Mouse (Mus musculus) neural tube, embryonic 15.5 days (tissue): ENCODE measurements around the gene Fam83f. TPM values are rescaled to one million over a fixed set of nuclear protein-coding genes. Genes with fewer than 3 reads are reported as not detected.

ENCODE experiments used
- ATAC-seq: fragments of 200-750 bp; cut with Nextera tagmentation; 2 replicates; pipeline ENCODE4 v1.8.0; 2017; ENCODE audit warnings: mild to moderate bottlenecking, moderate TSS enrichment, moderate library complexity; ENCODE audit not compliant: low FRiP score
- H3K27ac ChIP-seq: fragments of 300-500 bp; sonication (generic); replicated peaks from 2 replicates; pipeline ENCODE4 v1.5.1; 2015; ENCODE audit warnings: mild to moderate bottlenecking, inconsistent platforms
- H3K27me3 ChIP-seq: fragments of 300-500 bp; sonication (generic); replicated peaks from 2 replicates; pipeline ENCODE4 v1.6.1; 2015; ENCODE audit warnings: inconsistent platforms
- H3K36me3 ChIP-seq: fragments of 300-500 bp; sonication (generic); 2 replicates; pipeline ENCODE4 v1.6.1; 2015; ENCODE audit warnings: inconsistent platforms
- H3K4me1 ChIP-seq: fragments of 300-500 bp; sonication (generic); 2 replicates; pipeline ENCODE4 v1.6.1; 2015; ENCODE audit warnings: inconsistent platforms
- H3K4me2 ChIP-seq: fragments of 300-500 bp; sonication (generic); 2 replicates; pipeline ENCODE4 v1.6.1; 2015; ENCODE audit warnings: inconsistent platforms, mild to moderate bottlenecking, moderate library complexity
- H3K4me3 ChIP-seq: fragments of 300-500 bp; sonication (generic); replicated peaks from 2 replicates; pipeline ENCODE4 v1.5.1; 2015; ENCODE audit warnings: mild to moderate bottlenecking, inconsistent platforms
- H3K9ac ChIP-seq: fragments of 300-500 bp; sonication (generic); replicated peaks from 2 replicates; pipeline ENCODE4 v1.6.1; 2015; ENCODE audit warnings: mild to moderate bottlenecking, inconsistent platforms
- H3K9me3 ChIP-seq: fragments of 300-500 bp; sonication (generic); replicated peaks from 2 replicates; pipeline ENCODE4 v1.6.1; 2016; ENCODE audit warnings: inconsistent platforms
- WGBS: fragments of 180-500 bp; shearing (Covaris S2); methylation state at CpG from one replicate; pipeline ENCODE4 v1.1.7; 2015; ENCODE audit warnings: mixed read lengths; 5-methylcytosine and 5-hydroxymethylcytosine counted together
- polyA plus RNA-seq: library from polyadenylated mRNA; unstranded; fragments of >200 nt; fragmentation: Nextera tagmentation; extraction: Ambion mirVana; gene quantifications from 2 replicates; pipeline ENCODE4 v1.2.1, GENCODE M21; 2015

The Fam83f gene
- polyA plus RNA-seq, 1 experiment from 2014 or later: 0.23 TPM

DNA sequence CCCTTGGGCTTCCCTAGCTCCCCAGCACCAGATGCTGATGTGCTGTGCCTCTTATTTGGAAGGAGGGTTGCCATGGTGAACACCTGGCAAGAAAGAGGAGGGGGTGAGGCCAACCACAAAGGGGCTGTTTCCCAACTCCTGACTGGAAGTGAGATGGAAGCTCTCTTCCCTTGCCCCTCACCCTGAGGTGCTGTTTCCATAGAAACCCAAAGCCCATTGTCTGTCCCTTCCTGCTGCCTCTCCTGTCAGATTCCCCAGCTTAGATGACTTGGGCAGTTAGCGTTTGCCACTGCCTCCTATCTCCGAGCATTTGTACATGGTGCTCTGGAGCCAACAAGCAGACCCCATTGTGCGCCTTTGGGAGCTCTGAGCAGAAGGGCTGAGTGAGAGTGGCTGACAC lies 21.8 kb downstream of the Fam83f start:
- Histone ChIP-seq H3K9me3 (no peaks in the 10 kb centered on the region), H3K4me1 (peaks cover 27% of the 10 kb centered on the region), H3K4me3 (no peak overlapping the region), H3K4me2 (no peak overlapping the region), H3K36me3 (no peaks in the 10 kb centered on the region), H3K27me3 (0 out of 2 replicates have a peak, but pooled peaks cover 3% of the 10 kb centered on the region), H3K27ac (0 out of 2 replicates have a peak overlapping the region, but pooled peaks have one; percentile 33), H3K9ac (0 out of 2 replicates have a peak overlapping the region, but pooled peaks have one; percentile 15)
- 30% methylated on average over 3 of the region's 3 CpGs for WGBS
- ATAC-seq: no peak

- Histone ChIP-seq H3K4me2 (peak overlapping the region; percentile 43), H3K9me3 (no peaks in the 10 kb centered on the region), H3K4me3 (no peak overlapping the region), H3K9ac (no peak overlapping the region; the same call in 1 of the 2 replicates), H3K4me1 (peaks cover 27% of the 10 kb centered on the region), H3K36me3 (no peaks in the 10 kb centered on the region), H3K27ac (no peak overlapping the region), H3K27me3 (0 out of 2 replicates have a peak, but pooled peaks cover 3% of the 10 kb centered on the region)
- 24% methylated on average over 11 of the region's 11 CpGs for WGBS
- ATAC-seq: peak; percentile 47; the same call in 1 of the 2 replicates
These were observed 22.7 kb downstream of the Fam83f start for GRCm38 (mm10) chr15:80694125-80694910.

GRCm38 (mm10) chr15:80697564-80697963 lies 25.9 kb downstream of the Fam83f start:
- 0 out of 2 replicates have a peak overlapping the region, but pooled peaks have one; percentile 28 for H3K27ac ChIP-seq
- no peak for ATAC-seq

GRCm38 (mm10) chr15:80701481-80702257 lies 30.0 kb downstream of the Fam83f start:
- peaks cover 18% of the 10 kb centered on the region for H3K4me1 ChIP-seq
- no peaks in the 10 kb centered on the region for H3K27me3 ChIP-seq
- no peaks in the 10 kb centered on the region for H3K36me3 ChIP-seq
- H3K27ac ChIP-seq: no peak overlapping the region
- no peaks in the 10 kb centered on the region for H3K9me3 ChIP-seq
- no peak overlapping the region for H3K9ac ChIP-seq
- ATAC-seq: no peak
- no peak overlapping the region for H3K4me2 ChIP-seq
- no peak overlapping the region for H3K4me3 ChIP-seq
- 79% methylated on average over 8 of the region's 8 CpGs for WGBS

More at GRCm38 (mm10) chr15:80697564-80697963, 25.9 kb downstream of the Fam83f start:
- peaks cover 27% of the 10 kb centered on the region for H3K4me1 ChIP-seq
- H3K27me3 ChIP-seq: 0 out of 2 replicates have a peak, but pooled peaks cover 2% of the 10 kb centered on the region
- WGBS: 52% methylated on average over 5 of the region's 5 CpGs
- no peaks in the 10 kb centered on the region for H3K9me3 ChIP-seq
- H3K4me2 ChIP-seq: no peak overlapping the region
- no peak overlapping the region for H3K4me3 ChIP-seq
- H3K36me3 ChIP-seq: no peaks in the 10 kb centered on the region
- H3K9ac ChIP-seq: no peak overlapping the region

GRCm38 (mm10) chr15:80702910-80703309 lies 31.3 kb downstream of the Fam83f start:
- Histone ChIP-seq H3K4me2 (no peak overlapping the region), H3K27me3 (no peaks in the 10 kb centered on the region), H3K4me3 (no peak overlapping the region), H3K36me3 (no peaks in the 10 kb centered on the region), H3K27ac (no peak overlapping the region), H3K9ac (no peak overlapping the region), H3K9me3 (no peaks in the 10 kb centered on the region), H3K4me1 (peaks cover 25% of the 10 kb centered on the region)
- no peak for ATAC-seq
- 90% methylated on average over 5 of the region's 5 CpGs for WGBS

DNA sequence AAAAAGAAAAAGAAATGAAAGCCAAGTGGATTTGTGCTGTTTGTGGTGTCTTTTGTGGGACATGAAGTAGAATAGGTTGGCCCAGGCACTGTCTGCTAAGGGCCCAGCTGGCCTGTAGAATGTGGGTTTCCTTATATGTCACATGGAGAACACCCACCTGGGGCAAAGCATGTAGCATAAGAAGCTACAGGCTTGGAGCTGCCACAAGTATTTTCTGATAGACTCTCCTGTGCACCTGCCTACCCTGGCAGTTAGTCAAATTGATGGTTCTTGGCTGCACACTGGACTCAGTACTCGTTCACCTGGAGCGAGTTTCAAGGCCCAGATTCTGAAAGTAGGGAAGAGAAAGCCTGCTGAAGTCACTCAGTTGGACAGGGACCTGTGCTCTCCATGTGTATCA lies 31.8 kb downstream of the Fam83f start:
- Histone ChIP-seq H3K4me1 (peaks cover 26% of the 10 kb centered on the region), H3K36me3 (no peaks in the 10 kb centered on the region), H3K27ac (no peak overlapping the region), H3K4me2 (no peak overlapping the region), H3K9ac (no peak overlapping the region), H3K4me3 (no peak overlapping the region), H3K27me3 (no peaks in the 10 kb centered on the region), H3K9me3 (no peaks in the 10 kb centered on the region)
- WGBS: 86% methylated on average over 2 of the region's 2 CpGs
- no peak for ATAC-seq

DNA sequence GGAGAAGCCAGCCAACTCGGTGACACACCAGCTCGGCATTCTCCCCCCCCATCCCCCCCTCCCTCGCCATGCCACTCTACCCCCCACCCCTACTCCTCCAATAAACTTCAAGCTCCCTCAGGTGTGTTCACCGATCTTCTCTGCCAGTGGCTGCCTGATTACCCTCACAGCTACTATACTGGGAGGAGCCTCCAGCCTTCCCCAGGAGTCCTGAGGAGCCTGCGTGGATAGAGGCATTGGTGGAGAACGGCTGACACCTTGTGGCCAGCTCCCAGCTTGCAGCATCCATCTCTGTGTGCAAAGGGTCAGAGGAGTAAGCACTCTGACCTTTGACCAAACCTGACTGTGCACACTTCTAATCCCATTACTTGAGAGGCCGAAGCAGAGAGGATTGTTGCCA lies 32.6 kb downstream of the Fam83f start:
- Histone ChIP-seq H3K27me3 (no peaks in the 10 kb centered on the region), H3K9ac (no peak overlapping the region), H3K27ac (no peak overlapping the region), H3K4me2 (peak overlapping the region; percentile 43), H3K4me3 (no peak overlapping the region), H3K36me3 (no peaks in the 10 kb centered on the region), H3K9me3 (no peaks in the 10 kb centered on the region), H3K4me1 (peaks cover 29% of the 10 kb centered on the region)
- 5% methylated on average over 7 of the region's 7 CpGs for WGBS
- ATAC-seq: peak; percentile 79

DNA sequence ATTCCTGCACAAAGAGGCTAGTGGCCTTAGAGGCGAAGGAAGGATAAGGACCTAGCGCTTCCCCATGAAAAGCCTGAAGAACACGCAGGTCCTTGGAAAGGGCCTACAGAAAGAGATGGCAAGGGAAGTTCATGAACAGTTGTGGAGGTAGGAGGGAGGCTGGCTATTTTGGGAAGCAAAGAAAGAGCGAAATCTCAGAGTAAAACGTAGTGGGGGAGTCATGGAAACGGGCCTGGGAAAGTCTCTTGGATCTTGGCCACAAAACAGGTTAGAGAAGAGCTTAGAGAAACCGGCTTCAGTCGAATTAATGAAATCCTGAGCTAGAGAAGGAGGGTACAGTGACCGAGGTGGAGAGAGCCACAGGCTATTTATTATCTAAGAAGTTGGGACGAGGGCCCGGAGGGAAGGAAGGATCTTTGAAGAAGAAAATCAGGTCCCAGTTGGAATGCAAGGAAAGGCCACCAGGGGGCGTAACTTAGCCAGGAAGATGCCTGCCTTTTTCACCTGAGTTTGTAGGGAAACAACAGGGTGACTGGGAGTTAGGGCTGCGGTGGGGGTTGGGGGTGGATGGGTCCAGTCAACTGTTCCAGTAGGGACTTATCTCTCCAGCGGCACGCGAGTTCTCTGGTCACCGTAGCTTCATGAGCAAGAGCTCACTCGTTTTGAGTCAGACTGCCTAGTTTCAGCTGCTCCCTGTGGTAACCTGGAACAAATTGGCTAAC lies 34.3 kb downstream of the Fam83f start:
- peaks cover 34% of the 10 kb centered on the region for H3K4me1 ChIP-seq
- H3K4me2 ChIP-seq: peak overlapping the region; percentile 68
- no peaks in the 10 kb centered on the region for H3K36me3 ChIP-seq
- no peaks in the 10 kb centered on the region for H3K27me3 ChIP-seq
- H3K9me3 ChIP-seq: no peaks in the 10 kb centered on the region
- H3K4me3 ChIP-seq: peak overlapping the region; percentile 35
- ATAC-seq: no peak
- H3K27ac ChIP-seq: peak overlapping the region; percentile 82
- peak overlapping the region; percentile 28 for H3K9ac ChIP-seq
- WGBS: 28% methylated on average over 18 of the region's 18 CpGs

DNA sequence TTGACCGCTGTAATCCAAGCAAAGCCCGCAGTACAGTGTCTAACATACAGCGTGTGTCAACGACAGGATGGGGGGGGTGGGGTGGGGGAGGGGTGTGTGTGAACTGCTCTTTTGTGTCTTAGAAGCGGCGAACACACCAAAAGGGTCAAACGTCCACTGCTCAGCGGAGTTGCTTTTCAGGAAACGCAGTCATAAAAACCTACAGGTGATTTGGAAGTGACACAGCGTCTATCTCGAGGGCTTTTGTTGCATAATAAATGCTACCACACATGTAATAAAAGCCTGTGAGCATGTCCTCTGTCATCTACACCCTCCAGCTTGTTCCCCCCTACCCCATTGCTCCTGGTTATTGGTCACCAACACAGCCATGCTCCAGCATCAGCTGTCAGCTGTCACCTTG lies 34.9 kb downstream of the Fam83f start:
- H3K9ac ChIP-seq: peak overlapping the region; percentile 28; the same call in 1 of the 2 replicates
- H3K27ac ChIP-seq: peak overlapping the region; percentile 82

GRCm38 (mm10) chr15:80707088-80707487 lies 35.4 kb downstream of the Fam83f start:
- Histone ChIP-seq H3K9ac (no peak overlapping the region), H3K4me1 (peaks cover 35% of the 10 kb centered on the region), H3K27me3 (no peaks in the 10 kb centered on the region), H3K27ac (peak overlapping the region; percentile 82), H3K9me3 (no peaks in the 10 kb centered on the region), H3K36me3 (no peaks in the 10 kb centered on the region), H3K4me2 (peak overlapping the region; percentile 68), H3K4me3 (no peak overlapping the region)
- ATAC-seq: no peak
- 40% methylated on average over 8 of the region's 8 CpGs for WGBS

More for the DNA sequence above, 34.9 kb downstream of the Fam83f start:
- peak overlapping the region; percentile 68 for H3K4me2 ChIP-seq
- no peaks in the 10 kb centered on the region for H3K9me3 ChIP-seq
- no peak for ATAC-seq
- 6% methylated on average over 11 of the region's 11 CpGs for WGBS
- H3K27me3 ChIP-seq: no peaks in the 10 kb centered on the region
- H3K4me1 ChIP-seq: peaks cover 34% of the 10 kb centered on the region
- peak overlapping the region; percentile 35 for H3K4me3 ChIP-seq
- no peaks in the 10 kb centered on the region for H3K36me3 ChIP-seq

GRCm38 (mm10) chr15:80709593-80709992 lies 37.9 kb downstream of the Fam83f start:
- H3K4me3 ChIP-seq: no peak overlapping the region
- H3K36me3 ChIP-seq: no peaks in the 10 kb centered on the region
- H3K9me3 ChIP-seq: no peaks in the 10 kb centered on the region
- WGBS: 40% methylated on average over 6 of the region's 6 CpGs
- no peaks in the 10 kb centered on the region for H3K27me3 ChIP-seq
- no peak overlapping the region for H3K4me2 ChIP-seq
- ATAC-seq: no peak
- H3K27ac ChIP-seq: 0 out of 2 replicates have a peak overlapping the region, but pooled peaks have one; percentile 28
- peaks cover 42% of the 10 kb centered on the region for H3K4me1 ChIP-seq
- no peak overlapping the region for H3K9ac ChIP-seq
